Mouse (Mus musculus) neural tube, postnatal 0 days (tissue): ENCODE results near the gene Oit1. TPM values are rescaled to one million over a fixed set of nuclear protein-coding genes. Genes with fewer than 3 reads are reported as not detected.

Experiments used
- polyA plus RNA-seq: library from polyadenylated mRNA; unstranded; fragments of >200 nt; fragmentation: Nextera tagmentation; extraction: Ambion mirVana; gene quantifications from 2 replicates; pipeline ENCODE4 v1.2.1, GENCODE M21; 2015

Gene Oit1
- polyA plus RNA-seq: not detected in 2 replicates

GRCm38 (mm10) chr14:8378685-8379313 lies at the start of gene Oit1:
Gene Oit1, minus strand, starts transcription at chr14:8378754.

GRCm38 (mm10) chr14:8317194-8318097 lies 61.1 kb downstream of the Oit1 start, which contains the start of gene Fam107a:
Gene Fam107a, minus strand, starts transcription at chr14:8318023.

Other genes with a start within 250 kb of the Oit1 start
- gene Pdhb, start 205.7 kb downstream of the Oit1 start, polyA plus RNA-seq: 308 and 312 TPM in 2 replicates
- gene Kctd6, start 164.6 kb downstream of the Oit1 start, polyA plus RNA-seq: 35.2 and 40.8 TPM in 2 replicates
- 0.17 and 0.35 TPM in 2 replicates for gene Acox2, start 119.4 kb downstream of the Oit1 start, polyA plus RNA-seq
- gene Fam107a, start 60.7 kb downstream of the Oit1 start, polyA plus RNA-seq: 3.0 TPM in 2 replicates